9 mouse cellular contexts compared by ENCODE assay signal in genomic region chr9:119033111-119033921, GRCm38 (mm10). TPM values are rescaled to one million over a fixed set of nuclear protein-coding genes. Genes with fewer than 3 reads are reported as not detected.
A peak's percentile ranks its signal among the peaks of the same experiment; 100 is the strongest.
DNase-seq lines count a peak whose midpoint lies in the region; ATAC-seq and TF ChIP-seq lines count a peak whose summit lies in the region.
"Had no signal": no experiment of that assay in that cellular context is flagged by ENCODE, and none has a peak within 500 bp of the region (broad histone marks: within the 10 kb centered on the region; RNA-seq: fewer than 3 reads in every experiment).

No protein-coding gene starts in this region.

- H3K4me3 ChIP-seq in gastrocnemius, adult 2 months, result no peak overlapping the region
- no peak overlapping the region for H3K4me3 ChIP-seq in embryonic facial prominence, embryonic 15.5 days (replicated peaks)
- no peak overlapping the region for H3K4me3 ChIP-seq in layer of hippocampus, adult 2 months
- H3K4me3 ChIP-seq in midbrain, embryonic 13.5 days (replicated peaks), result no peak overlapping the region

- 65% methylated on average over 19 of the region's 19 CpGs for WGBS in embryonic facial prominence, embryonic 15.5 days
- 61% methylated on average over 19 of the region's 19 CpGs for WGBS in midbrain, embryonic 13.5 days

- peaks cover 31% of the 10 kb centered on the region for H3K36me3 ChIP-seq in embryonic facial prominence, embryonic 15.5 days
- peaks cover 5% of the 10 kb centered on the region; the same call in 1 of the 2 replicates for H3K36me3 ChIP-seq in midbrain, embryonic 13.5 days

- no peak overlapping the region for H3K9ac ChIP-seq in embryonic facial prominence, embryonic 15.5 days
- no peak overlapping the region for H3K9ac ChIP-seq in midbrain, embryonic 13.5 days (replicated peaks)

- DNase-seq in gastrocnemius, adult 2 months, result no peak
- no peak for DNase-seq in gastrocnemius, postnatal 4 days (ENCODE audit: low spot score in 2 of 2)
- peak; percentile 50 to 66 for DNase-seq in layer of hippocampus, adult 2 months (ENCODE audit: low spot score in 2 of 2)
- no peak for DNase-seq in gastrocnemius, postnatal 25 days
- DNase-seq in spleen, postnatal 14 days (ENCODE audit: low spot score in 2 of 2), result no peak
- DNase-seq: heart, postnatal 36 days had no signal

- H3K27ac ChIP-seq in gastrocnemius, adult 2 months, result peak overlapping the region; percentile 87
- peak overlapping the region; percentile 52 for H3K27ac ChIP-seq in embryonic facial prominence, embryonic 15.5 days (replicated peaks)
- peak overlapping the region; percentile 78 for H3K27ac ChIP-seq in layer of hippocampus, adult 2 months
- H3K27ac ChIP-seq in midbrain, embryonic 13.5 days, result peak overlapping the region; percentile 42; the same call in 1 of the 2 replicates

- no peak for TF ChIP-seq CTCF in gastrocnemius, adult 2 months (IDR thresholded peaks at IDR 0.05)
- TF ChIP-seq CTCF in layer of hippocampus, adult 2 months (conservative IDR thresholded peaks at IDR 0.05), result no peak

- H3K9me3 ChIP-seq in embryonic facial prominence, embryonic 15.5 days (replicated peaks), result no peaks in the 10 kb centered on the region
- H3K9me3 ChIP-seq in midbrain, embryonic 13.5 days, result no peaks in the 10 kb centered on the region

- H3K27me3 ChIP-seq in embryonic facial prominence, embryonic 15.5 days, result no peaks in the 10 kb centered on the region
- no peaks in the 10 kb centered on the region for H3K27me3 ChIP-seq in midbrain, embryonic 13.5 days

- peak; percentile 32; the same call in 1 of the 2 replicates for ATAC-seq in embryonic facial prominence, embryonic 15.5 days (ENCODE audit: insufficient number of reproducible peaks, low FRiP score, low TSS enrichment, low read depth)
- peak; percentile 74 for ATAC-seq in midbrain, embryonic 13.5 days
- no peak for ATAC-seq in granulocyte monocyte progenitor cell, adult 5-6 weeks (replicated peaks; ENCODE audit: poor library complexity, severe bottlenecking)

- no peak overlapping the region for H3K4me2 ChIP-seq in embryonic facial prominence, embryonic 15.5 days (replicated peaks)
- H3K4me2 ChIP-seq in midbrain, embryonic 13.5 days (replicated peaks), result no peak overlapping the region

- H3K4me1 ChIP-seq in embryonic facial prominence, embryonic 15.5 days, result peaks cover 32% of the 10 kb centered on the region
- peaks cover 48% of the 10 kb centered on the region for H3K4me1 ChIP-seq in midbrain, embryonic 13.5 days (replicated peaks)

- intact Hi-C loops in gastrocnemius, adult 2 months (cut with DNase I), result loop anchor here (2.0 to 5.0 kb wide), 2 partner anchors 33 to 61 kb away; no protein-coding TSS in a partner anchor

RNA-seq across cellular contexts. Expression of gene Vill, which starts 19.3 kb away (rescaled TPM):
- total RNA-seq in gastrocnemius, adult 2 months (2021), result under 1 TPM in 1 of 2 experiments, not detected in 1; 0.45 TPM
- 1 to 10 TPM in 1 of 2 experiments, under 1 TPM in 1; 0.86 to 1.7 TPM for total RNA-seq in gastrocnemius, postnatal 4 days (2021)
- 17.1 and 19.0 TPM in 2 replicates for polyA plus RNA-seq in embryonic facial prominence, embryonic 15.5 days (2015; fragmentation: Nextera tagmentation; extraction: Ambion mirVana)
- under 1 TPM; 0.54 to 0.71 TPM for total RNA-seq in layer of hippocampus, adult 2 months (2021)
- polyA plus RNA-seq in midbrain, embryonic 13.5 days (2015; fragmentation: Nextera tagmentation; extraction: Ambion mirVana), result 4.2 and 4.4 TPM in 2 replicates
- under 1 TPM; 0.23 to 0.27 TPM for total RNA-seq in gastrocnemius, postnatal 25 days (2021)
- 33.5 and 42.4 TPM in 2 replicates for total RNA-seq in granulocyte monocyte progenitor cell, adult 5-6 weeks (2014; fragmentation: Nextera tagmentation)
- 23.7 and 34.9 TPM in 2 replicates for total RNA-seq in granulocyte monocyte progenitor cell, adult 5-6 weeks (2017)

RNA-seq across cellular contexts. Expression of gene Plcd1, which starts 60.0 kb away (rescaled TPM):
- 1 to 10 TPM; 7.6 to 9.6 TPM for total RNA-seq in gastrocnemius, adult 2 months (2021)
- 10 to 100 TPM; 16.5 to 17.2 TPM for total RNA-seq in gastrocnemius, postnatal 4 days (2021)
- 48.7 and 49.1 TPM in 2 replicates for polyA plus RNA-seq in embryonic facial prominence, embryonic 15.5 days (2015; fragmentation: Nextera tagmentation; extraction: Ambion mirVana)
- 10 to 100 TPM; 10.7 to 11.7 TPM for total RNA-seq in layer of hippocampus, adult 2 months (2021)
- 20.0 and 21.0 TPM in 2 replicates for polyA plus RNA-seq in midbrain, embryonic 13.5 days (2015; fragmentation: Nextera tagmentation; extraction: Ambion mirVana)
- total RNA-seq in gastrocnemius, postnatal 25 days (2021), result 1 to 10 TPM; 8.5 to 8.6 TPM
- not detected in 2 replicates for total RNA-seq in granulocyte monocyte progenitor cell, adult 5-6 weeks (2014; fragmentation: Nextera tagmentation)
- total RNA-seq in granulocyte monocyte progenitor cell, adult 5-6 weeks (2017), result not detected in 2 replicates

Comparison
In these comparisons a context has a peak if more than half of its experiments do, and no peak if none do; other contexts are left out.
1. DNase-seq: peak in layer of hippocampus, adult 2 months (2 of 2); none in gastrocnemius, adult 2 months (single experiment), gastrocnemius, postnatal 4 days (0 of 2), gastrocnemius, postnatal 25 days (single experiment) and spleen, postnatal 14 days (0 of 2).
2. RNA of gene Vill, which starts 19.3 kb away (total RNA-seq): 23.7 to 42.4 TPM in granulocyte monocyte progenitor cell, adult 5-6 weeks; 0.86 to 1.7 TPM in gastrocnemius, postnatal 4 days, 0.54 to 0.71 TPM in layer of hippocampus, adult 2 months, 0.45 TPM in gastrocnemius, adult 2 months and 0.23 to 0.27 TPM in gastrocnemius, postnatal 25 days; every median in the first group is over 4 times any median in the second.
3. RNA of gene Plcd1, which starts 60.0 kb away (total RNA-seq): 16.5 to 17.2 TPM in gastrocnemius, postnatal 4 days, 10.7 to 11.7 TPM in layer of hippocampus, adult 2 months, 7.6 to 9.6 TPM in gastrocnemius, adult 2 months and 8.5 to 8.6 TPM in gastrocnemius, postnatal 25 days; not detected in granulocyte monocyte progenitor cell, adult 5-6 weeks; every median in the first group is over 4 times any median in the second.
4. Peak in every context shown above with its lines, with median percentiles within 50 percentile points of each other: H3K27ac ChIP-seq.